Mouse (Mus musculus): ENCODE data around the gene Paip2b. TPM values are rescaled to one million over a fixed set of nuclear protein-coding genes. Genes with fewer than 3 reads are reported as not detected.

Paip2b gene
- polyA plus RNA-seq, 1 experiment, result 44.2 TPM

DNA sequence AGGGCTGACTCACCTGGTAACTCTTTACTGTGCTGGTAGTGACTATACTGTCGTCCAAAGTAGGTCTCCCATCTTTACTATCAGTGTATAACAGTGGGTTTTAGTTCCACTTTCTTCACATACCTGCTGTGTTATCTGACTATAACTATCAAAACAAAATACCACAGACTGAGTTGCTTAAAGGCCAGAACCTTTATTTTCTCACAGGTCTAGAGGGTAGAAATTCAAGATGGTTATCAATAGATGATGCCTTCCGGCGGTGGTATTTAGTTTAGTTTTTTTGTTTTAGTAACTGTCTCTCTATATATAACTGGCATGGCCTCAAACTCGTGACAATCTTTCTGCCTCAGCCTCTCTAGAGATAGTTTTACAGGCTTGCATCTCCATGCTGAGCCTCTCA is 32.0 kb upstream of the Paip2b start:
- H3K4me3 ChIP-seq (ENCODE audit: low read depth, low read length), result no peak overlapping the region
- no peaks in the 10 kb centered on the region for H3K27me3 ChIP-seq (ENCODE audit: control insufficient read depth, insufficient read depth, low read length, poor library complexity, severe bottlenecking)
- H3K27ac ChIP-seq (ENCODE audit: insufficient read depth, low read length), result no peak overlapping the region
- no peaks in the 10 kb centered on the region for H3K9me3 ChIP-seq (replicated peaks; ENCODE audit: control insufficient read depth, insufficient read depth, low read length, poor library complexity, severe bottlenecking)
- no peak overlapping the region for H3K9ac ChIP-seq (ENCODE audit: low read depth, poor library complexity, severe bottlenecking)
- H3K36me3 ChIP-seq (ENCODE audit: control insufficient read depth, insufficient read depth, low read length, poor library complexity, severe bottlenecking), result no peaks in the 10 kb centered on the region
- TF ChIP-seq POLR2A (IDR thresholded peaks at IDR 0.05; ENCODE audit: insufficient read depth, low read length) (no peak), CTCF (IDR thresholded peaks at IDR 0.05; ENCODE audit: low read depth, low read length) (no peak), EP300 (IDR thresholded peaks at IDR 0.05; ENCODE audit: insufficient read depth, low read depth, low read length) (no peak)
- no peaks in the 10 kb centered on the region for H3K4me1 ChIP-seq (ENCODE audit: control insufficient read depth, insufficient read depth, low read length)

- H3K9ac ChIP-seq (ENCODE audit: low read depth, poor library complexity, severe bottlenecking), result no peak overlapping the region
- H3K36me3 ChIP-seq (ENCODE audit: control insufficient read depth, insufficient read depth, low read length, poor library complexity, severe bottlenecking), result no peaks in the 10 kb centered on the region
- no peaks in the 10 kb centered on the region for H3K27me3 ChIP-seq (ENCODE audit: control insufficient read depth, insufficient read depth, low read length, poor library complexity, severe bottlenecking)
- TF ChIP-seq EP300 (IDR thresholded peaks at IDR 0.05; ENCODE audit: insufficient read depth, low read depth, low read length), result no peak
- no peak for TF ChIP-seq POLR2A (IDR thresholded peaks at IDR 0.05; ENCODE audit: insufficient read depth, low read length)
- TF ChIP-seq CTCF (IDR thresholded peaks at IDR 0.05; ENCODE audit: low read depth, low read length), result no peak
- H3K27ac ChIP-seq (ENCODE audit: insufficient read depth, low read length), result no peak overlapping the region
- H3K9me3 ChIP-seq (replicated peaks; ENCODE audit: control insufficient read depth, insufficient read depth, low read length, poor library complexity, severe bottlenecking), result no peaks in the 10 kb centered on the region
- no peaks in the 10 kb centered on the region for H3K4me1 ChIP-seq (ENCODE audit: control insufficient read depth, insufficient read depth, low read length)
- H3K4me3 ChIP-seq (ENCODE audit: low read depth, low read length), result no peak overlapping the region
Observed at GRCm38 (mm10) chr6:83860033-83860432, 28.5 kb upstream of the Paip2b start.

GRCm38 (mm10) chr6:83857476-83857875 is 25.9 kb upstream of the Paip2b start:
- Histone ChIP-seq H3K27ac (ENCODE audit: insufficient read depth, low read length) (no peak overlapping the region), H3K27me3 (ENCODE audit: control insufficient read depth, insufficient read depth, low read length, poor library complexity, severe bottlenecking) (no peaks in the 10 kb centered on the region), H3K4me1 (ENCODE audit: control insufficient read depth, insufficient read depth, low read length) (no peaks in the 10 kb centered on the region), H3K9ac (ENCODE audit: low read depth, poor library complexity, severe bottlenecking) (no peak overlapping the region), H3K36me3 (ENCODE audit: control insufficient read depth, insufficient read depth, low read length, poor library complexity, severe bottlenecking) (no peaks in the 10 kb centered on the region), H3K9me3 (replicated peaks; ENCODE audit: control insufficient read depth, insufficient read depth, low read length, poor library complexity, severe bottlenecking) (no peaks in the 10 kb centered on the region), H3K4me3 (ENCODE audit: low read depth, low read length) (no peak overlapping the region)
- TF ChIP-seq POLR2A (IDR thresholded peaks at IDR 0.05; ENCODE audit: insufficient read depth, low read length), result no peak
- no peak for TF ChIP-seq CTCF (IDR thresholded peaks at IDR 0.05; ENCODE audit: low read depth, low read length)
- no peak for TF ChIP-seq EP300 (IDR thresholded peaks at IDR 0.05; ENCODE audit: insufficient read depth, low read depth, low read length)

GRCm38 (mm10) chr6:83849446-83849845 is 17.9 kb upstream of the Paip2b start:
- Histone ChIP-seq H3K4me3 (ENCODE audit: low read depth, low read length) (no peak overlapping the region), H3K27me3 (ENCODE audit: control insufficient read depth, insufficient read depth, low read length, poor library complexity, severe bottlenecking) (no peaks in the 10 kb centered on the region), H3K27ac (ENCODE audit: insufficient read depth, low read length) (no peak overlapping the region), H3K9me3 (replicated peaks; ENCODE audit: control insufficient read depth, insufficient read depth, low read length, poor library complexity, severe bottlenecking) (no peaks in the 10 kb centered on the region), H3K36me3 (ENCODE audit: control insufficient read depth, insufficient read depth, low read length, poor library complexity, severe bottlenecking) (no peaks in the 10 kb centered on the region), H3K4me1 (ENCODE audit: control insufficient read depth, insufficient read depth, low read length) (peaks cover 2% of the 10 kb centered on the region), H3K9ac (ENCODE audit: low read depth, poor library complexity, severe bottlenecking) (no peak overlapping the region)
- no peak for TF ChIP-seq POLR2A (IDR thresholded peaks at IDR 0.05; ENCODE audit: insufficient read depth, low read length)
- no peak for TF ChIP-seq CTCF (IDR thresholded peaks at IDR 0.05; ENCODE audit: low read depth, low read length)
- TF ChIP-seq EP300 (IDR thresholded peaks at IDR 0.05; ENCODE audit: insufficient read depth, low read depth, low read length), result no peak

DNA sequence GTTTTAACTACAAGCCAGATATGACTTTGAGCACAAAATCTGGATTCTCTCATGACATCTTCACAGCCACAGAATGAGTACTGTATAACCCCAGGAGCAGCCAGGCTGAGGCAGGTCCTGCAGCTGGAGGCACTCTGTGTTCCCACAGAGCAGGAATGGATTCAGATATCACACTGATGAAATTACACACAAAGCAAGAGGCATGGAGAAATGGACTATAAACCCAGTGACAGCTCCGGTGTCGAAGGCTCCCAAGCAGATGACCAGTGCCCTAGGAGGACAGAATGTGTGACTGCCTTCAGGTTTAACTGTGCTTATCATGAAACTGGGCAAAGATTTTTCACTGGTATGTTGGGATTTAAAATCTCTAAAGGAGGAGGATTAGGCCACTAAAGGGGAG is 14.6 kb upstream of the Paip2b start:
- no peaks in the 10 kb centered on the region for H3K27me3 ChIP-seq (ENCODE audit: control insufficient read depth, insufficient read depth, low read length, poor library complexity, severe bottlenecking)
- no peaks in the 10 kb centered on the region for H3K4me1 ChIP-seq (ENCODE audit: control insufficient read depth, insufficient read depth, low read length)
- no peaks in the 10 kb centered on the region for H3K9me3 ChIP-seq (replicated peaks; ENCODE audit: control insufficient read depth, insufficient read depth, low read length, poor library complexity, severe bottlenecking)
- no peak for TF ChIP-seq CTCF (IDR thresholded peaks at IDR 0.05; ENCODE audit: low read depth, low read length)
- no peak for TF ChIP-seq POLR2A (IDR thresholded peaks at IDR 0.05; ENCODE audit: insufficient read depth, low read length)
- no peak for TF ChIP-seq EP300 (IDR thresholded peaks at IDR 0.05; ENCODE audit: insufficient read depth, low read depth, low read length)
- no peak overlapping the region for H3K4me3 ChIP-seq (ENCODE audit: low read depth, low read length)
- H3K9ac ChIP-seq (ENCODE audit: low read depth, poor library complexity, severe bottlenecking), result no peak overlapping the region
- no peaks in the 10 kb centered on the region for H3K36me3 ChIP-seq (ENCODE audit: control insufficient read depth, insufficient read depth, low read length, poor library complexity, severe bottlenecking)
- H3K27ac ChIP-seq (ENCODE audit: insufficient read depth, low read length), result no peak overlapping the region

DNA sequence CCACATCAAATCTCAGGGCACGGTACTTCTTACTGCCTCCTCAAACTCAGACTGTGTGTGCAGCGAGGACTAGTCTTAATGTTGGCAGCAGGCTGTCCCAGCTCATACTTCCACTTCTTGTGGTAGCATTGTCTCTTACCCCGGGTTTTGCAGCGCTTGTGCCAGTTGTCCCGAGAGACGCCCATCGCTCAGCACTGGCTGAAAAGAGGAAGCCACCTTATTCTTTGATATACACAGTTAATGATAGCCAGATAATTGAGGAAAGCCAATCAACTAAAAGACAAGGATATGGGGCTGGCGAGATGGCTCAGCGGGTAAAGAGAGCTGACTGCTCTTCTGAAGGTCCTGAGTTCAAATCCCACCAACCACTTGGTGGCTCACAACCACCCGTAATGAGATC is 13.4 kb upstream of the Paip2b start:
- Histone ChIP-seq H3K27ac (ENCODE audit: insufficient read depth, low read length) (no peak overlapping the region), H3K4me1 (ENCODE audit: control insufficient read depth, insufficient read depth, low read length) (no peaks in the 10 kb centered on the region), H3K9ac (ENCODE audit: low read depth, poor library complexity, severe bottlenecking) (no peak overlapping the region), H3K9me3 (replicated peaks; ENCODE audit: control insufficient read depth, insufficient read depth, low read length, poor library complexity, severe bottlenecking) (no peaks in the 10 kb centered on the region), H3K27me3 (ENCODE audit: control insufficient read depth, insufficient read depth, low read length, poor library complexity, severe bottlenecking) (no peaks in the 10 kb centered on the region), H3K4me3 (ENCODE audit: low read depth, low read length) (no peak overlapping the region), H3K36me3 (ENCODE audit: control insufficient read depth, insufficient read depth, low read length, poor library complexity, severe bottlenecking) (no peaks in the 10 kb centered on the region)
- no peak for TF ChIP-seq POLR2A (IDR thresholded peaks at IDR 0.05; ENCODE audit: insufficient read depth, low read length)
- no peak for TF ChIP-seq CTCF (IDR thresholded peaks at IDR 0.05; ENCODE audit: low read depth, low read length)
- TF ChIP-seq EP300 (IDR thresholded peaks at IDR 0.05; ENCODE audit: insufficient read depth, low read depth, low read length), result no peak
